Mouse (Mus musculus) left cerebral cortex, postnatal 4 days (tissue): ENCODE data around the gene Gm11011. TPM values are rescaled to one million over a fixed set of nuclear protein-coding genes. Genes with fewer than 3 reads are reported as not detected.

ENCODE experiments used
- DNase-seq: peaks from one replicate; pipeline ENCODE4 v3.0.0-alpha.2; 2022
- intact Hi-C: fragments of 180-260 bp; cut with DNase I; formaldehyde crosslinking; loops from one replicate; pipeline ENCODE4 v1.15.1; 2025
- total RNA-seq, 2 experiments: library from RNA; stranded (reverse); gene quantifications; 2 replicates each; pipeline ENCODE4 v1.2.3; 2021

Gm11011 gene
- total RNA-seq, 2 experiments from 2014 or later, result not detected

DNA sequence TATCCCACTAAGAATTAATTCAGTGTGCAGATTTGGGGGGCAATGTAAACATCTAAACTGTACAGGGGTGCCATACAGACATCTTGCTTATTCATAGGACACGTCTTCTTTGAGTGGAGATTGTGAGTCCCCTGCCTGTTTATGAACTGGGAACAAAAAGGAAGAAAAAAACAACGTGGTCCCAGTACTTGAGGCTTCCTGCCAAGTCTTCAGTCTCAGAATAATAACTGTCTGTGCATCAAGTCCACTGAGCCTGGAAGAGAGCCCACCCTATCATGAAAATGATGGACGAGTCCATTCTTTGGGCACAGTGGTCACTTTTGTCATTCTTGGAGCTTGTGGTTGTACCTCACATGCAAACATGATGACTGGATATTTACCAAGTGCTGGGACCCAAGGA lies 6.2 kb upstream of the Gm11011 start:
- no peak for DNase-seq
- intact Hi-C loops, result no loop called here

GRCm38 (mm10) chr2:169590412-169590811 lies 2.9 kb upstream of the Gm11011 start:
- no peak for DNase-seq
- intact Hi-C loops, result no loop called here

DNA sequence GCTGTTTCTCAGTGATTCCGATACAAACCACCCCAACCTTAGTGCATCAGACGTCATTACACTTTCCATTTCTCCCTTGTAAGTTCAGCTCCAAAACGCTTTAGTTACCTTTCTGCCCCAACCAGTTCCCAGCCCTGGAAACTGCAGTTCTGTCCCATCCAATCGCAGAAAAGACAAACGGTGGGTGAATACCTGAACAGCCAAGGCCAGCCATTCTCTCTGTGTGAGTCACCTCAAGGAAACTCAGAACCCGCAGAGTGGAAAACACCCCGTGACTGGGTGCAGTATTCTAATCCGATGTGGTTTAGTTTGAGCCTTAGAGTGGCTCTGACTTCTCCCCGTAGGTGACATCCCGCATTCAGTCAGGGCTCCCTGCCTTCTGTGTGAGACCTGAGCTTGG lies 2.2 kb upstream of the Gm11011 start:
- DNase-seq, result no peak
- intact Hi-C loops, result no loop called here

- intact Hi-C loops, result no loop called here
- DNase-seq, result no peak
Measured at GRCm38 (mm10) chr2:169586688-169587087, 857 bp downstream of the Gm11011 start.

GRCm38 (mm10) chr2:169585631-169586285 lies 1.8 kb downstream of the Gm11011 start:
- DNase-seq, result no peak

GRCm38 (mm10) chr2:169584745-169585456 lies 2.6 kb downstream of the Gm11011 start:
- DNase-seq, result no peak
- intact Hi-C loops, result no loop called here

More at GRCm38 (mm10) chr2:169585631-169586285, 1.8 kb downstream of the Gm11011 start:
- intact Hi-C loops, result no loop called here

- intact Hi-C loops, result no loop called here
- DNase-seq, result no peak
Measured at GRCm38 (mm10) chr2:169583476-169583875, 4.1 kb downstream of the Gm11011 start.

- intact Hi-C loops, result no loop called here
- no peak for DNase-seq
Measured at GRCm38 (mm10) chr2:169577508-169578196, 9.9 kb downstream of the Gm11011 start.

GRCm38 (mm10) chr2:169570063-169570462 lies 17.5 kb downstream of the Gm11011 start:
- intact Hi-C loops, result no loop called here
- DNase-seq, result no peak

GRCm38 (mm10) chr2:169566159-169566558 lies 21.4 kb downstream of the Gm11011 start:
- DNase-seq, result no peak
- intact Hi-C loops, result no loop called here

GRCm38 (mm10) chr2:169565751-169566150 lies 21.8 kb downstream of the Gm11011 start:
- intact Hi-C loops, result no loop called here
- DNase-seq, result no peak

DNA sequence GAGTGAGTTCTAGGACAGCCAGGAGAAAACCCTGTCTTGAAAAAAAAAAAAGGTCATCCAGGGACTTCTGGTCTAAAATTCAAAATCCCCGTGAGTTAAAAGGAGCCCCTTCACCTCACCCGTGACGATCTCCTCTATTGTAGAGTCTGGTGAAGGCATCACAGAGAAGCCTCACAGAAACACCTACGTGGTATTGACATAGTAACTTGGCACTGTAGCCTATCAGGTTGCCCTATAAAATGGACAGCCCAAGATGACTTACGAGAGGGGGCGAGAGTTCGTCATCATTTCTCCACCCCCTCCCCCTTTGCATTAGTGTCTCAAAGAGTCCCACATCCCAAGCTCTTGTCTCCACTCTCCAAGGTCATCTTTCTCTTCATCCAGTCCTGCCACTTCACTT lies 41.9 kb downstream of the Gm11011 start:
- intact Hi-C loops, result no loop called here
- DNase-seq, result no peak

DNA sequence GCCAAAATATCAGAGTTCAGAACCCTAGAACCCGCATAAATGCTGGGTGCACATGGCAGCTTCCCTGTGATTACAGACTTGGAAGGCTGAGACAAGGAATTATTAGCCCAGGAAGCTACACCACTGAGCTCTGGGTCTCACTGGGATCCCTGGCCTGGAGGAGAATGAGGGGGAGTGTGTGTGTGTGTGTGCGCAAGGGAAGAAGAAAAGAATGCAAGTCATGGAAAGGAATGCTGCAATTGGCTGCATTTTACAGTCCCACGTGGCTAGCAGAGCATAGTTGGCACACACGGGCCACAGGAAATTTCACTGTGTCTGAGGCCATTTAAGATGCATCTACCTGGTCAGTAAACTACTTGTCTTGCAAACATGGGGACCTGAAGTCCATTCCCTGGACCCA lies 48.6 kb downstream of the Gm11011 start:
- intact Hi-C loops, result no loop called here
- no peak for DNase-seq

Other genes with a start within 250 kb of the Gm11011 start
- gene Tshz2, start 45.3 kb upstream of the Gm11011 start, total RNA-seq, result 10 to 100 TPM; 29.9 to 52.3 TPM